Mouse (Mus musculus): ENCODE measurements at regions not wholly inside any gene's neighbourhood (a gene's known extent, or its start where the extent isn't known, plus 50 kb on each side); places are given as distances from the start of the nearest gene placed in this dataset.

- Histone ChIP-seq H3K4me3 (ENCODE audit: low read depth, low read length) (no peak overlapping the region), H3K36me3 (replicated peaks; ENCODE audit: control insufficient read depth, insufficient read depth, low read length) (no peaks in the 10 kb centered on the region), H3K4me2 (ENCODE audit: low read depth, low read length) (no peak overlapping the region), H3K9ac (replicated peaks; ENCODE audit: low read depth, low read length) (no peak overlapping the region), H3K27ac (ENCODE audit: low read depth) (no peak overlapping the region), H3K4me1 (ENCODE audit: control insufficient read depth, insufficient read depth) (0 out of 2 replicates have a peak, but pooled peaks cover 8% of the 10 kb centered on the region), H3K9me3 (replicated peaks; ENCODE audit: control insufficient read depth, low read length) (no peaks in the 10 kb centered on the region), H3K27me3 (ENCODE audit: control insufficient read depth, insufficient read depth, low read length) (no peaks in the 10 kb centered on the region)
- DNase-seq (ENCODE audit: low spot score) (no peak), ATAC-seq (ENCODE audit: insufficient read depth, low read depth) (no peak)
- TF ChIP-seq EP300 (IDR thresholded peaks at IDR 0.05; ENCODE audit: low read depth), result no peak
- TF ChIP-seq CTCF (IDR thresholded peaks at IDR 0.05; ENCODE audit: low read depth), result no peak
- WGBS, result 80% methylated on average over 2 of the region's 2 CpGs
Measured at GRCm38 (mm10) chr8:82473266-82473665, 70.2 kb upstream of the Il15 start.

GRCm38 (mm10) chr8:82471825-82472224, 68.8 kb upstream of the Il15 start:
- Histone ChIP-seq H3K36me3 (replicated peaks; ENCODE audit: control insufficient read depth, insufficient read depth, low read length) (no peaks in the 10 kb centered on the region), H3K27me3 (ENCODE audit: control insufficient read depth, insufficient read depth, low read length) (no peaks in the 10 kb centered on the region), H3K27ac (ENCODE audit: low read depth) (no peak overlapping the region), H3K9ac (replicated peaks; ENCODE audit: low read depth, low read length) (no peak overlapping the region), H3K9me3 (replicated peaks; ENCODE audit: control insufficient read depth, low read length) (no peaks in the 10 kb centered on the region), H3K4me2 (ENCODE audit: low read depth, low read length) (no peak overlapping the region), H3K4me3 (ENCODE audit: low read depth, low read length) (no peak overlapping the region), H3K4me1 (ENCODE audit: control insufficient read depth, insufficient read depth) (no peaks in the 10 kb centered on the region)
- DNase-seq (ENCODE audit: low spot score), result no peak
- ATAC-seq (ENCODE audit: insufficient read depth, low read depth), result no peak
- WGBS, result no CpG with 5 or more reads among the region's 1 CpGs
- TF ChIP-seq EP300 (IDR thresholded peaks at IDR 0.05; ENCODE audit: low read depth) (no peak), CTCF (IDR thresholded peaks at IDR 0.05; ENCODE audit: low read depth) (no peak)

DNA sequence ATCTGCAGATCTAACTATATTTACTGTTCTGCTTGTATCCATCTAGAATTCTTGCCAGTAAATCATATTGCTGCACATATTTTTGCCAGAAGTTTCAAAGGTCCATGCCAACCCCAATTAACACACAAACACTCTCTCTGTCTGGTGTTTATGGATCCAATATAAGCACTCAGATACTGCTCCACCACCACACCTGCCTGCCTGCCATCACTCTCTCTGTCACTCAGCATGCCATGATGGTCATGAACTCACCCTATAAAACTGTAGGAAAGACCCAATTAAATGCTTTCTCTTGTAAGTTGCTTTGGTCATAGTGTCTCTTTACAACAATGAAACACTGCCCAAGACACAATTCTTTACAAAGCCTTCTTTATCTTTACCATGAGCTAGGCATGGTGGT, 66.8 kb upstream of the Il15 start:
- TF ChIP-seq CTCF (IDR thresholded peaks at IDR 0.05; ENCODE audit: low read depth) (no peak), EP300 (IDR thresholded peaks at IDR 0.05; ENCODE audit: low read depth) (no peak)
- DNase-seq (ENCODE audit: low spot score) (no peak), ATAC-seq (ENCODE audit: insufficient read depth, low read depth) (no peak)
- Histone ChIP-seq H3K4me3 (ENCODE audit: low read depth, low read length) (no peak overlapping the region), H3K9me3 (replicated peaks; ENCODE audit: control insufficient read depth, low read length) (no peaks in the 10 kb centered on the region), H3K9ac (replicated peaks; ENCODE audit: low read depth, low read length) (no peak overlapping the region), H3K4me2 (ENCODE audit: low read depth, low read length) (no peak overlapping the region), H3K4me1 (ENCODE audit: control insufficient read depth, insufficient read depth) (no peaks in the 10 kb centered on the region), H3K27me3 (ENCODE audit: control insufficient read depth, insufficient read depth, low read length) (no peaks in the 10 kb centered on the region), H3K27ac (ENCODE audit: low read depth) (no peak overlapping the region), H3K36me3 (replicated peaks; ENCODE audit: control insufficient read depth, insufficient read depth, low read length) (no peaks in the 10 kb centered on the region)

- ATAC-seq (ENCODE audit: insufficient read depth, low read depth) (no peak), DNase-seq (ENCODE audit: low spot score) (no peak)
- TF ChIP-seq EP300 (IDR thresholded peaks at IDR 0.05; ENCODE audit: low read depth) (no peak), CTCF (IDR thresholded peaks at IDR 0.05; ENCODE audit: low read depth) (no peak)
- H3K4me2 ChIP-seq (ENCODE audit: low read depth, low read length), result no peak overlapping the region
- H3K27me3 ChIP-seq (ENCODE audit: control insufficient read depth, insufficient read depth, low read length), result no peaks in the 10 kb centered on the region
- H3K4me1 ChIP-seq (ENCODE audit: control insufficient read depth, insufficient read depth), result no peaks in the 10 kb centered on the region
- no peak overlapping the region for H3K27ac ChIP-seq (ENCODE audit: low read depth)
- no peak overlapping the region for H3K9ac ChIP-seq (replicated peaks; ENCODE audit: low read depth, low read length)
- no peaks in the 10 kb centered on the region for H3K9me3 ChIP-seq (replicated peaks; ENCODE audit: control insufficient read depth, low read length)
- H3K4me3 ChIP-seq (ENCODE audit: low read depth, low read length), result no peak overlapping the region
- no peaks in the 10 kb centered on the region for H3K36me3 ChIP-seq (replicated peaks; ENCODE audit: control insufficient read depth, insufficient read depth, low read length)
Measured at GRCm38 (mm10) chr8:82462841-82463240, 59.8 kb upstream of the Il15 start.

GRCm38 (mm10) chr8:82459007-82459406, 56.0 kb upstream of the Il15 start:
- Histone ChIP-seq H3K36me3 (replicated peaks; ENCODE audit: control insufficient read depth, insufficient read depth, low read length) (no peaks in the 10 kb centered on the region), H3K4me1 (ENCODE audit: control insufficient read depth, insufficient read depth) (no peaks in the 10 kb centered on the region), H3K4me3 (ENCODE audit: low read depth, low read length) (no peak overlapping the region), H3K9me3 (replicated peaks; ENCODE audit: control insufficient read depth, low read length) (no peaks in the 10 kb centered on the region), H3K27me3 (ENCODE audit: control insufficient read depth, insufficient read depth, low read length) (no peaks in the 10 kb centered on the region), H3K9ac (replicated peaks; ENCODE audit: low read depth, low read length) (no peak overlapping the region), H3K4me2 (ENCODE audit: low read depth, low read length) (no peak overlapping the region), H3K27ac (ENCODE audit: low read depth) (no peak overlapping the region)
- DNase-seq (ENCODE audit: low spot score) (no peak), ATAC-seq (ENCODE audit: insufficient read depth, low read depth) (no peak)
- TF ChIP-seq EP300 (IDR thresholded peaks at IDR 0.05; ENCODE audit: low read depth) (no peak), CTCF (IDR thresholded peaks at IDR 0.05; ENCODE audit: low read depth) (no peak)

GRCm38 (mm10) chr8:82454056-82454455, 51.0 kb upstream of the Il15 start:
- DNase-seq (ENCODE audit: low spot score) (no peak), ATAC-seq (ENCODE audit: insufficient read depth, low read depth) (no peak)
- no peaks in the 10 kb centered on the region for H3K4me1 ChIP-seq (ENCODE audit: control insufficient read depth, insufficient read depth)
- no peak overlapping the region for H3K4me3 ChIP-seq (ENCODE audit: low read depth, low read length)
- TF ChIP-seq EP300 (IDR thresholded peaks at IDR 0.05; ENCODE audit: low read depth) (no peak), CTCF (IDR thresholded peaks at IDR 0.05; ENCODE audit: low read depth) (no peak)
- no peaks in the 10 kb centered on the region for H3K36me3 ChIP-seq (replicated peaks; ENCODE audit: control insufficient read depth, insufficient read depth, low read length)
- no peaks in the 10 kb centered on the region for H3K27me3 ChIP-seq (ENCODE audit: control insufficient read depth, insufficient read depth, low read length)
- 73% methylated on average over 4 of the region's 4 CpGs for WGBS
- H3K9ac ChIP-seq (replicated peaks; ENCODE audit: low read depth, low read length), result no peak overlapping the region
- H3K4me2 ChIP-seq (ENCODE audit: low read depth, low read length), result no peak overlapping the region
- no peaks in the 10 kb centered on the region for H3K9me3 ChIP-seq (replicated peaks; ENCODE audit: control insufficient read depth, low read length)
- H3K27ac ChIP-seq (ENCODE audit: low read depth), result no peak overlapping the region
